Mouse (Mus musculus) C2C12 (cell line): ENCODE measurements at regions not wholly inside any gene's neighbourhood (a gene's known extent, or its start where the extent isn't known, plus 50 kb on each side); places are given as distances from the start of the nearest gene placed in this dataset.
"Not testable (repeated sequence)": the region's sequence is repeated elsewhere in the genome, so short reads cannot be mapped to it uniquely, and the experiment has no call there.

Experiments
- H3K27me3 ChIP-seq: one replicate; pipeline ENCODE4 v1.6.1; 2011; ENCODE audit not compliant: control insufficient read depth, insufficient read depth, insufficient read length
- H3K36me3 ChIP-seq: one replicate; pipeline ENCODE4 v1.6.1; 2011; ENCODE audit not compliant: control insufficient read depth, insufficient read depth
- H3K4me3 ChIP-seq: one replicate; pipeline ENCODE4 v1.5.1; 2011; ENCODE audit warnings: mild to moderate bottlenecking, control low read depth; ENCODE audit not compliant: poor library complexity, insufficient read depth, severe bottlenecking
- H3K79me2 ChIP-seq: one replicate; pipeline ENCODE4 v1.6.1; 2011; ENCODE audit not compliant: control insufficient read depth, insufficient read depth
- H3K79me3 ChIP-seq: one replicate; pipeline ENCODE4 v1.6.1; 2011; ENCODE audit warnings: low read depth, control low read depth
- H3ac ChIP-seq: one replicate; pipeline ENCODE3; 2011; ENCODE audit warnings: low read depth; ENCODE audit not compliant: control insufficient read depth, insufficient read length
- CEBPB ChIP-seq: IDR thresholded peaks from one replicate; pipeline ENCODE4 v1.6.1; 2011; ENCODE audit warnings: low read depth, mild to moderate bottlenecking, control low read depth, moderate library complexity
- CTCF ChIP-seq: IDR thresholded peaks from one replicate; pipeline ENCODE4 v1.5.1; 2011; ENCODE audit not compliant: control insufficient read depth, insufficient read depth, insufficient read length
- FOSL1 ChIP-seq: IDR thresholded peaks from one replicate; pipeline ENCODE4 v1.8.0; 2011; ENCODE audit warnings: mild to moderate bottlenecking, low read length; ENCODE audit not compliant: poor library complexity, insufficient read depth, severe bottlenecking

- not testable (repeated sequence) for H3K4me3 ChIP-seq
- TF ChIP-seq CTCF: peak; percentile 88
Measured at GRCm38 (mm10) chr10:86636953-86637376, 68.3 kb downstream of the Hsp90b1 start.

GRCm38 (mm10) chr10:86636515-86636914, 68.8 kb downstream of the Hsp90b1 start:
- not testable (repeated sequence) for H3K36me3 ChIP-seq, H3ac ChIP-seq, H3K79me3 ChIP-seq, H3K27me3 ChIP-seq, H3K4me3 ChIP-seq, H3K79me2 ChIP-seq

More at GRCm38 (mm10) chr10:86636953-86637376, 68.3 kb downstream of the Hsp90b1 start:
- not testable (repeated sequence) for H3K79me2 ChIP-seq, H3K79me3 ChIP-seq, H3K27me3 ChIP-seq, H3K36me3 ChIP-seq, H3ac ChIP-seq

DNA sequence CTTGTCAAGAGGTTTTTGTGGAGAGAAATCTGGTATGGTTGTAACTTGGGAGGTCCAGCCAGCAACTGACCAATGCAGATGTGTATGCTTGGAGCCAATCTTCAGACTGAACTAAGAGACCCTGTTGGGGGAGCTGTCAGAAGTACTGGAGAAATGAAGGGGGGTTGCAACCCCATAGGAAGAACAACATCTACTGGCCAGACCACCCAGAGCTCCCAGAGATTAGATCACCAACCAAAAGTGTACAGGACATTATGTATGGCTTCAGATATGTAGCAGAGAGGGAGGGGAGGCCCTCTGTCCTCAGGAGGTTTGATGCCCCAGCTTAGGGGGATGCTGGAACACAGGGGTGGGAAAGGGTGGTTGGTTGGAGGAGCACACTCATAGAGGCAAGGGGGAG, 78.6 kb downstream of the Hsp90b1 start:
- H3K36me3 ChIP-seq, H3ac ChIP-seq, H3K27me3 ChIP-seq, H3K79me2 ChIP-seq, H3K4me3 ChIP-seq, H3K79me3 ChIP-seq: not testable (repeated sequence)

DNA sequence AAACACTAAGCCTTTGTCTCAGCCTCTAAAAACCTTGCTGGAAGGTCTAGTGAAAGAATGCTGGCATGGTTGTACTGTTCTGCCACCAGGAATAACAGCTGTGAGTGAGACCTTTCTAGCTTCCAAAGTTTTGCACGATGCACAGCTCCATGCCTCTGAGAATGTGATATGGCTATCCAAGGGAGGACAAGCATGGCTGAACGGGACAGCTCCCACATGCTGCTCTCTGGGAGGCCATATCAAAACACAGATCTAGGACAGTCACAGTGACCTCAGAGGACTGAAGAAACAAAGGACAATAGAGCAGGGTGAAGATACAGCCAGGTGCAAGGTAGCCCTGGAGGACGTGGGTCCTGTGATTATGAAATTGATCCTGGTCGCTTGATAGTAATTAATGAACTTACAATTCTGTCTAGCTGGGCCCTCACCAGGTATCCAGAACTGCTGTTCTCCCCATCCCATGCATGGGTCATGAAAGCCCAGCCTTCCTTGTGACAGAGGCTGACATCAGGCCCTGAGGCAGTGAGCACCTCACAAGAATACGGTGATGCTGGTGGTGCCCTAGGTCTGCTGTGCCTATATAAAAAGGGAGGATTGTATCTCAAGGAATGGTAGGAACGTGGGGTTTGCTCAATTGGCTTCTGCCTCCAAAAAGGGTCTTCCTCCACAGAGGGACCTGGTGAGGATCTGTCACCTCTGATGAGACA, 87.2 kb downstream of the Hsp90b1 start:
- H3K79me3 ChIP-seq, H3K36me3 ChIP-seq, H3K79me2 ChIP-seq, H3K27me3 ChIP-seq, H3K4me3 ChIP-seq, H3ac ChIP-seq: not testable (repeated sequence)

DNA sequence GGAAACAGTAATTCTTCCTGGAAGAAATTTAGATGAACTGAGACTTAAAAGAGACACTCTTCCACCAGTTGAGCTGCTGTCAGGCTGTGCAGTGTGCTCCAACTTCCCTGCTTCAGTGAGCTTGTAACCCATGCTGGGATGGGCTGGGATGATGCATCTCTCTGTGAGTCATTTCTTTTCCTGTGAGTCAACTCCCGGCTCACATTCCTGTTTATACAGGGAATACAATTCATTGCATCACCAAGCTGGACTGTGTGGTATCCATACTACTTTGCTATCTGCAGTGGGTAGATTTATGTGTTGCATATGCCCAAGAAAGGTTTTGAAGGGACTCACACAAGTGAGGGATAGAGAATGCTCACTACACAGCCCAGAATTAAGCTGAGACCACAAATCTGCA, 93.0 kb downstream of the Hsp90b1 start:
- not testable (repeated sequence) for H3K36me3 ChIP-seq, H3K4me3 ChIP-seq, H3ac ChIP-seq, H3K27me3 ChIP-seq, H3K79me3 ChIP-seq, H3K79me2 ChIP-seq
- TF ChIP-seq FOSL1 (peak; percentile 93), CEBPB (peak; percentile 97)

DNA sequence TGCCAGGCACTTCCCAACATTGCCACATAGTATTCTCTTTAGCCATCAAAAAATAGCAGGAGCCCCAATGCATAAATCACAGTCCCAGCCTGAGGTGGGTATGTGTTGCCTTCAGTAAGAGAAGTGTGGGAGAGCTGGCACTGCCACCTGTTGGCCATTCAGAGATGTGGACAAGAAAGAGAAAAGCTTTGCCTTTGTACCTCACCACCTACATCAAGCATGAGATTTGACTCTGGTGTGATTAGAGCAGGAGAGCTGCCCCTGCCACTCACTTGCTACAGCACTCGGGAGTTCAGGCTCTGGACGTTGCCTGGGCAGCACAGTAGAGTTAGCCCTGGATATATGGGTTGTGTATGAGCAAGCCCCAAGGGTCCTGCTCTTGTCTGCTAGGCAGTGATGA, 95.3 kb downstream of the Hsp90b1 start:
- H3K36me3 ChIP-seq, H3ac ChIP-seq, H3K27me3 ChIP-seq, H3K79me3 ChIP-seq, H3K79me2 ChIP-seq, H3K4me3 ChIP-seq: not testable (repeated sequence)

DNA sequence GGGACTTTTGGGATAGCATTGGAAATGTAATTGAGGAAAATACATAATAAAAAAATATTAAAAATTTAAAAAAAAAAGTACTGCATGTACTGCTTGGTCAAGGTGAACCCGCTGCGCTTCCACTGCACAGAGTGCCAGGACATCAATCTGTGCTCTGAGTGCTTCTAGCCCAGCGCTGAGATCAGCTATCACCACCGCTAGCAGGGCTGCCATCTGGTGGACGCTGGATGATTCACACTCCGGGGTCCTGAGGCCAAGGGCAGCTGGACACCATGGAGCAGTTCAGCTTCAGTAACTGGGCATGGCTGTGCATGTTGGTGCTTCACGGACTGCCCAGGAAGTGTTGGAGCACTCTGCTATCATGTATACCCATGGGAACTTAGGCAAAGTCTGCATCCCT, 102.1 kb upstream of the Syn3 start:
- not testable (repeated sequence) for H3K79me2 ChIP-seq, H3K36me3 ChIP-seq, H3ac ChIP-seq, H3K27me3 ChIP-seq, H3K4me3 ChIP-seq, H3K79me3 ChIP-seq

GRCm38 (mm10) chr10:86599991-86600390, 101.3 kb upstream of the Syn3 start:
- H3K79me2 ChIP-seq, H3K79me3 ChIP-seq, H3ac ChIP-seq, H3K4me3 ChIP-seq, H3K36me3 ChIP-seq, H3K27me3 ChIP-seq: not testable (repeated sequence)

- H3K79me3 ChIP-seq, H3ac ChIP-seq, H3K4me3 ChIP-seq, H3K79me2 ChIP-seq, H3K27me3 ChIP-seq, H3K36me3 ChIP-seq: not testable (repeated sequence)
Measured at GRCm38 (mm10) chr10:86590211-86590610, 91.5 kb upstream of the Syn3 start.

GRCm38 (mm10) chr10:86566875-86567274, 68.2 kb upstream of the Syn3 start:
- not testable (repeated sequence) for H3ac ChIP-seq, H3K36me3 ChIP-seq, H3K4me3 ChIP-seq, H3K27me3 ChIP-seq, H3K79me2 ChIP-seq, H3K79me3 ChIP-seq
